Mouse (Mus musculus): ENCODE data around the gene Gtpbp2.

Gtpbp2 gene

GRCm38 (mm10) chr17:46203078-46203477 lies 42.2 kb downstream of the Gtpbp2 start:
- DNase-seq (ENCODE audit: low spot score in 2 of 2), result no peak

DNA sequence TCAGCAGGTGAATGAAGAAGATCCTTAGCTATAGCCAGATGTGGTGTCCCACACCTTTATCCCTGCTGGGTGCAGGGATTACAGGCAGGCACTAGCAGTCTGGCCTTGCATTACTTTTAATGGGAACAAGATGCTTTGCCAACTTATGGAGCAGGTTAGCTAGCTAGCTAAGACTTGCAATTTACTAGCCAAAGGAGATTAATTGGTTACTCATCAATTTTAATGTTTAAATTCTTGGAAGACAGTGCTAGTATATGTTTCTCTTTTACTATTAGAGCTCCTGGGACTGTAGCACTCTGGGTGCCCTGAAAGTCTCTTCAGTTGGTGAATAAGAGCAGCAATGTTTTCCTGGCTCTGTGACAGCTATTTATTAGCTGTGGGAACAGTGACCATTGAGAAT lies 45.8 kb downstream of the Gtpbp2 start:
- DNase-seq (ENCODE audit: low spot score in 2 of 2), result no peak

DNA sequence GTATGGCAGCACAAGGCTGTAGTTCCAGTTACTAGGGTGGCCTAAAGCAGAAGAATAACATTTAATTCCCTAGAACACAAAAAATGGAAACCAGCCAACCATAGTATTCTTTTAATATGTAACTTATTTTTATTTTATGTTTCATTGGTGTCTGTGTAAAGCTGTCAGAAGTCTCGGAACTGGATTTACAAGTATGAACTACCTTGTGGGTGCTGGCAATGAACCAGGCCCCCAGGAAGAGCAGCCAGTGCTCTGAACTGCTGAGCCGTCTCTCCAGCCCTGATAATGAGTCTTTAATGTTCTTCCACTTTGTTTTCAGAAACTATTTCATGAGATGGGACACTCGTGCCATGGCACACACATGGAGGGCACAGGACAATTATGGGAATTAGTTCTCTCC lies 49.7 kb downstream of the Gtpbp2 start:
- DNase-seq (ENCODE audit: low spot score in 2 of 2), result no peak
